Mouse (Mus musculus): ENCODE measurements around the gene Smok3c. TPM values are rescaled to one million over a fixed set of nuclear protein-coding genes. Genes with fewer than 3 reads are reported as not detected.

Gene Smok3c
- polyA plus RNA-seq, 1 experiment from 2014 or later: not detected

GRCm38 (mm10) chr5:138086842-138087241 is 33.8 kb downstream of the Smok3c start:
- no peak overlapping the region for H3K27ac ChIP-seq (replicated peaks; ENCODE audit: low read depth, low read length)
- ATAC-seq (ENCODE audit: insufficient number of reproducible peaks, low FRiP score, low TSS enrichment, low read depth) (no peak), DNase-seq (ENCODE audit: low spot score) (no peak)
- WGBS: 92% methylated on average over 3 of the region's 3 CpGs
- no peak overlapping the region for H3K9ac ChIP-seq (ENCODE audit: low read length)
- no peaks in the 10 kb centered on the region for H3K4me1 ChIP-seq (ENCODE audit: control insufficient read depth, insufficient read depth, low read length)
- no peaks in the 10 kb centered on the region; the same call in 1 of the 2 replicates for H3K36me3 ChIP-seq (ENCODE audit: control insufficient read depth, insufficient read depth, low read length)
- no peak overlapping the region; the same call in 1 of the 2 replicates for H3K4me3 ChIP-seq (ENCODE audit: low read depth, low read length)
- H3K4me2 ChIP-seq (ENCODE audit: low read depth, severe bottlenecking): peak overlapping the region; percentile 65; the same call in 1 of the 2 replicates
- H3K9me3 ChIP-seq (ENCODE audit: control insufficient read depth, low read length): no peaks in the 10 kb centered on the region
- no peaks in the 10 kb centered on the region for H3K27me3 ChIP-seq (ENCODE audit: control insufficient read depth, insufficient read depth, low read length)

- no peak overlapping the region for H3K27ac ChIP-seq (replicated peaks; ENCODE audit: low read depth, low read length)
- no peaks in the 10 kb centered on the region for H3K27me3 ChIP-seq (ENCODE audit: control insufficient read depth, insufficient read depth, low read length)
- H3K4me1 ChIP-seq (ENCODE audit: control insufficient read depth, insufficient read depth, low read length): no peaks in the 10 kb centered on the region
- ATAC-seq (ENCODE audit: insufficient number of reproducible peaks, low FRiP score, low TSS enrichment, low read depth) (no peak), DNase-seq (ENCODE audit: low spot score) (no peak)
- WGBS: 91% methylated on average over 3 of the region's 3 CpGs
- no peak overlapping the region for H3K9ac ChIP-seq (ENCODE audit: low read length)
- no peaks in the 10 kb centered on the region for H3K9me3 ChIP-seq (ENCODE audit: control insufficient read depth, low read length)
- H3K4me2 ChIP-seq (ENCODE audit: low read depth, severe bottlenecking): no peak overlapping the region
- H3K36me3 ChIP-seq (ENCODE audit: control insufficient read depth, insufficient read depth, low read length): peaks cover 6% of the 10 kb centered on the region
- no peak overlapping the region for H3K4me3 ChIP-seq (ENCODE audit: low read depth, low read length)
Observed at GRCm38 (mm10) chr5:138088366-138088765, 35.4 kb downstream of the Smok3c start.

- Histone ChIP-seq H3K4me2 (ENCODE audit: low read depth, severe bottlenecking) (no peak overlapping the region), H3K9me3 (ENCODE audit: control insufficient read depth, low read length) (no peaks in the 10 kb centered on the region), H3K9ac (ENCODE audit: low read length) (no peak overlapping the region), H3K4me1 (ENCODE audit: control insufficient read depth, insufficient read depth, low read length) (no peaks in the 10 kb centered on the region), H3K27me3 (ENCODE audit: control insufficient read depth, insufficient read depth, low read length) (no peaks in the 10 kb centered on the region), H3K36me3 (ENCODE audit: control insufficient read depth, insufficient read depth, low read length) (peaks cover 7% of the 10 kb centered on the region), H3K27ac (replicated peaks; ENCODE audit: low read depth, low read length) (no peak overlapping the region), H3K4me3 (ENCODE audit: low read depth, low read length) (no peak overlapping the region)
- ATAC-seq (ENCODE audit: insufficient number of reproducible peaks, low FRiP score, low TSS enrichment, low read depth) (no peak), DNase-seq (ENCODE audit: low spot score) (no peak)
- 89% methylated on average over 6 of the region's 6 CpGs for WGBS
Observed at GRCm38 (mm10) chr5:138089108-138089551, 36.1 kb downstream of the Smok3c start.

- Histone ChIP-seq H3K9me3 (ENCODE audit: control insufficient read depth, low read length) (no peaks in the 10 kb centered on the region), H3K27ac (replicated peaks; ENCODE audit: low read depth, low read length) (no peak overlapping the region), H3K4me2 (ENCODE audit: low read depth, severe bottlenecking) (no peak overlapping the region), H3K4me1 (ENCODE audit: control insufficient read depth, insufficient read depth, low read length) (no peaks in the 10 kb centered on the region), H3K9ac (ENCODE audit: low read length) (no peak overlapping the region), H3K36me3 (ENCODE audit: control insufficient read depth, insufficient read depth, low read length) (peaks cover 9% of the 10 kb centered on the region), H3K27me3 (ENCODE audit: control insufficient read depth, insufficient read depth, low read length) (no peaks in the 10 kb centered on the region), H3K4me3 (ENCODE audit: low read depth, low read length) (no peak overlapping the region)
- no peak for ATAC-seq (ENCODE audit: insufficient number of reproducible peaks, low FRiP score, low TSS enrichment, low read depth)
- peak; percentile 23 for DNase-seq (ENCODE audit: low spot score)
- WGBS: 82% methylated on average over 3 of the region's 3 CpGs
Observed at GRCm38 (mm10) chr5:138090271-138090670, 37.3 kb downstream of the Smok3c start.

- Histone ChIP-seq H3K27me3 (ENCODE audit: control insufficient read depth, insufficient read depth, low read length) (no peaks in the 10 kb centered on the region), H3K4me3 (ENCODE audit: low read depth, low read length) (no peak overlapping the region), H3K4me2 (ENCODE audit: low read depth, severe bottlenecking) (no peak overlapping the region), H3K4me1 (ENCODE audit: control insufficient read depth, insufficient read depth, low read length) (no peaks in the 10 kb centered on the region), H3K9ac (ENCODE audit: low read length) (no peak overlapping the region), H3K36me3 (ENCODE audit: control insufficient read depth, insufficient read depth, low read length) (peaks cover 9% of the 10 kb centered on the region), H3K9me3 (ENCODE audit: control insufficient read depth, low read length) (no peaks in the 10 kb centered on the region), H3K27ac (replicated peaks; ENCODE audit: low read depth, low read length) (no peak overlapping the region)
- ATAC-seq (ENCODE audit: insufficient number of reproducible peaks, low FRiP score, low TSS enrichment, low read depth) (no peak), DNase-seq (ENCODE audit: low spot score) (no peak)
- WGBS: 95% methylated on average over 5 of the region's 5 CpGs
Observed at GRCm38 (mm10) chr5:138090737-138091136, 37.7 kb downstream of the Smok3c start.

GRCm38 (mm10) chr5:138092771-138093170 is 39.8 kb downstream of the Smok3c start:
- no peak overlapping the region for H3K9ac ChIP-seq (ENCODE audit: low read length)
- H3K4me3 ChIP-seq (ENCODE audit: low read depth, low read length): no peak overlapping the region
- no peaks in the 10 kb centered on the region for H3K27me3 ChIP-seq (ENCODE audit: control insufficient read depth, insufficient read depth, low read length)
- H3K27ac ChIP-seq (replicated peaks; ENCODE audit: low read depth, low read length): no peak overlapping the region
- DNase-seq (ENCODE audit: low spot score) (no peak), ATAC-seq (ENCODE audit: insufficient number of reproducible peaks, low FRiP score, low TSS enrichment, low read depth) (no peak)
- H3K4me2 ChIP-seq (ENCODE audit: low read depth, severe bottlenecking): no peak overlapping the region
- H3K4me1 ChIP-seq (ENCODE audit: control insufficient read depth, insufficient read depth, low read length): no peaks in the 10 kb centered on the region
- no peaks in the 10 kb centered on the region for H3K9me3 ChIP-seq (ENCODE audit: control insufficient read depth, low read length)
- WGBS: 94% methylated on average over 4 of the region's 4 CpGs
- peaks cover 18% of the 10 kb centered on the region for H3K36me3 ChIP-seq (ENCODE audit: control insufficient read depth, insufficient read depth, low read length)

- Histone ChIP-seq H3K4me2 (ENCODE audit: low read depth, severe bottlenecking) (no peak overlapping the region), H3K9me3 (ENCODE audit: control insufficient read depth, low read length) (no peaks in the 10 kb centered on the region), H3K27ac (replicated peaks; ENCODE audit: low read depth, low read length) (no peak overlapping the region), H3K9ac (ENCODE audit: low read length) (no peak overlapping the region), H3K4me3 (ENCODE audit: low read depth, low read length) (no peak overlapping the region), H3K36me3 (ENCODE audit: control insufficient read depth, insufficient read depth, low read length) (peaks cover 28% of the 10 kb centered on the region), H3K4me1 (ENCODE audit: control insufficient read depth, insufficient read depth, low read length) (no peaks in the 10 kb centered on the region), H3K27me3 (ENCODE audit: control insufficient read depth, insufficient read depth, low read length) (no peaks in the 10 kb centered on the region)
- no peak for DNase-seq (ENCODE audit: low spot score)
- no peak for ATAC-seq (ENCODE audit: insufficient number of reproducible peaks, low FRiP score, low TSS enrichment, low read depth)
- 94% methylated on average over 6 of the region's 6 CpGs for WGBS
Observed at GRCm38 (mm10) chr5:138094474-138094873, 41.5 kb downstream of the Smok3c start.

- Histone ChIP-seq H3K27me3 (ENCODE audit: control insufficient read depth, insufficient read depth, low read length) (no peaks in the 10 kb centered on the region), H3K27ac (replicated peaks; ENCODE audit: low read depth, low read length) (no peak overlapping the region), H3K9ac (ENCODE audit: low read length) (no peak overlapping the region), H3K36me3 (ENCODE audit: control insufficient read depth, insufficient read depth, low read length) (peaks cover 25% of the 10 kb centered on the region), H3K4me1 (ENCODE audit: control insufficient read depth, insufficient read depth, low read length) (no peaks in the 10 kb centered on the region), H3K4me3 (ENCODE audit: low read depth, low read length) (no peak overlapping the region), H3K9me3 (ENCODE audit: control insufficient read depth, low read length) (no peaks in the 10 kb centered on the region), H3K4me2 (ENCODE audit: low read depth, severe bottlenecking) (no peak overlapping the region)
- ATAC-seq (ENCODE audit: insufficient number of reproducible peaks, low FRiP score, low TSS enrichment, low read depth) (no peak), DNase-seq (ENCODE audit: low spot score) (no peak)
- 88% methylated on average over 2 of the region's 2 CpGs for WGBS
Observed at GRCm38 (mm10) chr5:138104976-138105375, 52.0 kb downstream of the Smok3c start.

- ATAC-seq (ENCODE audit: insufficient number of reproducible peaks, low FRiP score, low TSS enrichment, low read depth): no peak
- Histone ChIP-seq H3K36me3 (ENCODE audit: control insufficient read depth, insufficient read depth, low read length) (0 out of 2 replicates have a peak, but pooled peaks cover 7% of the 10 kb centered on the region), H3K9me3 (ENCODE audit: control insufficient read depth, low read length) (no peaks in the 10 kb centered on the region), H3K4me3 (ENCODE audit: low read depth, low read length) (no peak overlapping the region), H3K4me2 (ENCODE audit: low read depth, severe bottlenecking) (no peak overlapping the region), H3K4me1 (ENCODE audit: control insufficient read depth, insufficient read depth, low read length) (no peaks in the 10 kb centered on the region), H3K9ac (ENCODE audit: low read length) (no peak overlapping the region), H3K27ac (replicated peaks; ENCODE audit: low read depth, low read length) (no peak overlapping the region), H3K27me3 (ENCODE audit: control insufficient read depth, insufficient read depth, low read length) (no peaks in the 10 kb centered on the region)
- WGBS: 57% methylated on average over 3 of the region's 3 CpGs
- no peak for DNase-seq (ENCODE audit: low spot score)
Observed at GRCm38 (mm10) chr5:138107130-138107529, 54.1 kb downstream of the Smok3c start.

Measured in limb, embryonic 11.5 days (tissue).